Mouse (Mus musculus) frontal cortex, adult (tissue): ENCODE measurements at regions not wholly inside any gene's neighbourhood (a gene's known extent, or its start where the extent isn't known, plus 50 kb on each side); places are given as distances from the start of the nearest gene placed in this dataset.

Experiments used
- ATAC-seq: cut with Nextera tagmentation; 2 replicates; pipeline ENCODE4 v1.9.2; 2017; ENCODE audit warnings: mild to moderate bottlenecking, moderate library complexity, mixed read lengths; ENCODE audit not compliant: low TSS enrichment

GRCm38 (mm10) chr11:25538641-25539258 is 671.8 kb downstream of the 5730522E02Rik start:
- no peak for ATAC-seq

GRCm38 (mm10) chr11:25536069-25536468 is 674.5 kb downstream of the 5730522E02Rik start:
- no peak for ATAC-seq

GRCm38 (mm10) chr11:25533081-25533480 is 677.5 kb downstream of the 5730522E02Rik start:
- ATAC-seq: no peak

- ATAC-seq: no peak
Observed at GRCm38 (mm10) chr11:25531668-25532398, 678.7 kb downstream of the 5730522E02Rik start.

- no peak for ATAC-seq
Observed at GRCm38 (mm10) chr11:25528056-25528455, 682.5 kb downstream of the 5730522E02Rik start.

GRCm38 (mm10) chr11:25518903-25519302 is 691.7 kb downstream of the 5730522E02Rik start:
- peak; percentile 94 for ATAC-seq

- peak; percentile 96 for ATAC-seq
Observed at GRCm38 (mm10) chr11:25518131-25518530, 692.4 kb downstream of the 5730522E02Rik start.

GRCm38 (mm10) chr11:25505500-25505899 is 705.1 kb downstream of the 5730522E02Rik start:
- no peak for ATAC-seq

- ATAC-seq: no peak
Observed at GRCm38 (mm10) chr11:25473682-25474365, 736.7 kb downstream of the 5730522E02Rik start.

GRCm38 (mm10) chr11:25469819-25470218 is 740.7 kb downstream of the 5730522E02Rik start:
- ATAC-seq: no peak

- no peak for ATAC-seq
Observed at GRCm38 (mm10) chr11:25437206-25437605, 773.4 kb downstream of the 5730522E02Rik start.

- no peak for ATAC-seq
Observed at GRCm38 (mm10) chr11:25435645-25436044, 774.9 kb downstream of the 5730522E02Rik start.

GRCm38 (mm10) chr11:25423186-25423585 is 787.4 kb downstream of the 5730522E02Rik start:
- ATAC-seq: no peak

- ATAC-seq: no peak
Observed at GRCm38 (mm10) chr11:25421486-25421885, 789.1 kb downstream of the 5730522E02Rik start.

- peak; percentile 97 for ATAC-seq
Observed at GRCm38 (mm10) chr11:25410403-25411090, 800.0 kb downstream of the 5730522E02Rik start.

- ATAC-seq: peak; percentile 74
Observed at GRCm38 (mm10) chr11:25391649-25392048, 818.9 kb downstream of the 5730522E02Rik start.

- ATAC-seq: no peak
Observed at GRCm38 (mm10) chr11:25367111-25367510, 843.5 kb downstream of the 5730522E02Rik start.

GRCm38 (mm10) chr11:25365433-25365832 is 845.1 kb downstream of the 5730522E02Rik start:
- peak; percentile 59; the same call in 1 of the 2 replicates for ATAC-seq

GRCm38 (mm10) chr11:25359723-25360122 is 850.8 kb downstream of the 5730522E02Rik start:
- ATAC-seq: peak; percentile 82

GRCm38 (mm10) chr11:25357717-25358411 is 852.7 kb downstream of the 5730522E02Rik start:
- peak; percentile 71 for ATAC-seq
